Mouse (Mus musculus) adrenal gland, postnatal 14 days (tissue): ENCODE measurements around the gene Gm20388. TPM values are rescaled to one million over a fixed set of nuclear protein-coding genes. Genes with fewer than 3 reads are reported as not detected.
A peak's percentile ranks its signal among the peaks of the same experiment; 100 is the strongest.
"Not testable (repeated sequence)": the region's sequence is repeated elsewhere in the genome, so short reads cannot be mapped to it uniquely, and the experiment has no call there.

ENCODE experiments used
- DNase-seq: peaks from one replicate; pipeline ENCODE4 v3.0.0; 2021; ENCODE audit warnings: mixed read lengths
- total RNA-seq: library from RNA; stranded (reverse); gene quantifications from 2 replicates; pipeline ENCODE4 v1.2.3, GENCODE M21; 2021

Gm20388 gene
- total RNA-seq, 1 experiment from 2014 or later, result 17.6 TPM

DNA sequence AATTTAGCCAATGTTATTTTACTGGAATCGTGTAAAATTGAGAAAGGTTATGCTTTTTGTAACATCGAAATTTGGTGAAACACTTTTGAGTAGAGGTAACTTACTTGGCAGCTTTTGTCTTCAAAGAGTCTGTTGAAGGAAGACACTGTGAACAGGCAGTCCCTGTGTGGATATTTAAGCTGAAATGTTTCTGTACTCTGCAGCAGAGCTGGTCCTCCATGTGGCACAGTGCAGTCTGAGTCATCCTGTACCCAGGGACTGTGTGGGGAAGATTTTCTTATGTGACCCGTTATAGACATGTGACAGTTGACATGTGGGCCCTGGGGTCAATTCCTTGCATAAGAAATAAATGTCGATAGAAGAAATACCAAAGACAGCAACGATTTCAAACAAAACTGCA, 4251.0 kb downstream of the Gm20388 start:
- no peak for DNase-seq

DNA sequence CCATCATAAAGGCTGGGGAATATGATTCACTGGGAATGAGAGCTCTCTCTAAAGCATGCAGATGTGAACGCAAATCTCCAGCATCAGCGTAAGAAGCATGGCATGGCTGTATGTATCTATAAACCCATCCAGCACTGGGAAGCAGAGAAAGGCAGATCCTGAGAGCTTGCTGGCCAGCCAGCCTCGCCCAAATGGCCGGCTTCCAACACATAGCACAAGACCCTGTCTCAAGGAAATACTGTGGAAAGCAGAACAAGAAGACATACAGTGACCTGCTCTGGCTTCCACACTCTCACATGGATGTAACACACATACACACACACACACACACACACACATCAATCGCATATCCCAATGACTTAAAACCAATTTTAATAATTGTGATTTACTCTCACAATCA, 4252.6 kb downstream of the Gm20388 start:
- DNase-seq, result no peak

DNA sequence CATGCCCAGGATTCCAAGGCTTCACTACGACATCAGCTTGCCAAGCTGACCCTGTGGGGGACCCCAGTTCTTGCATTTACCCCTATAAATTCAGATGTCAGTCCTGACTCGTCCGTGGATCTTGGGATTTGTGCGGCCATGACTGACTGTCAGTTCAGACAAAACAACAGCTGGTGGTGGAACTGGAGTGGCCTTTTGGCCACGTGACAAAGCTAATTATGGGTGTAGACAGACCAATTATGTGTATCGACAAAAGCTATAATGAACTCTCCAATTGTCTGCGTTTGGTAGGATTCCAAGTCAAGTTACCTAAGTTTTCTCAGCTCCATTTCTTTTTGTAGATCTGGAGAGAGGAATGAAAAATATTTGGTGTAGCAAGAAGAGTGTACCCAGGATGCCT, 4259.1 kb downstream of the Gm20388 start:
- DNase-seq, result no peak

DNA sequence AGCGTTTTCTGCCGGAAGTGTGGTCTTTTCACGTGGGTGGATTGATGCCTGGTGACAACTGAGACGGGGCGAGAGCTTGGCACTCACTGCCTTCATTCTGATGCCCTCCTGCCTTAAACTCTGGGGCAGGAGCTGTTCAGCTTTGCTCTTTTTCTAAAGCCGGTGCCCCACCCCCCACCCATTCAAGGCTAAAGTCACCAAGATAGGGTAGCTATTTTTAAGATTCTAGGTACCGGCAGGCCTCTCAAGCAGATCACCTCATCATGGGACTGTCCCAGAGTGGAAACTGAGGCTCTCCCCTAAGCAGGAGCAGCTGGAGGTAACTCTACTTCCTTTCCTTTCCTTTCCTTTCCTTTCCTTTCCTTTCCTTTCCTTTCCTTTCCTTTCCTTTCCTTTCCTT, 4260.0 kb downstream of the Gm20388 start:
- no peak for DNase-seq

DNA sequence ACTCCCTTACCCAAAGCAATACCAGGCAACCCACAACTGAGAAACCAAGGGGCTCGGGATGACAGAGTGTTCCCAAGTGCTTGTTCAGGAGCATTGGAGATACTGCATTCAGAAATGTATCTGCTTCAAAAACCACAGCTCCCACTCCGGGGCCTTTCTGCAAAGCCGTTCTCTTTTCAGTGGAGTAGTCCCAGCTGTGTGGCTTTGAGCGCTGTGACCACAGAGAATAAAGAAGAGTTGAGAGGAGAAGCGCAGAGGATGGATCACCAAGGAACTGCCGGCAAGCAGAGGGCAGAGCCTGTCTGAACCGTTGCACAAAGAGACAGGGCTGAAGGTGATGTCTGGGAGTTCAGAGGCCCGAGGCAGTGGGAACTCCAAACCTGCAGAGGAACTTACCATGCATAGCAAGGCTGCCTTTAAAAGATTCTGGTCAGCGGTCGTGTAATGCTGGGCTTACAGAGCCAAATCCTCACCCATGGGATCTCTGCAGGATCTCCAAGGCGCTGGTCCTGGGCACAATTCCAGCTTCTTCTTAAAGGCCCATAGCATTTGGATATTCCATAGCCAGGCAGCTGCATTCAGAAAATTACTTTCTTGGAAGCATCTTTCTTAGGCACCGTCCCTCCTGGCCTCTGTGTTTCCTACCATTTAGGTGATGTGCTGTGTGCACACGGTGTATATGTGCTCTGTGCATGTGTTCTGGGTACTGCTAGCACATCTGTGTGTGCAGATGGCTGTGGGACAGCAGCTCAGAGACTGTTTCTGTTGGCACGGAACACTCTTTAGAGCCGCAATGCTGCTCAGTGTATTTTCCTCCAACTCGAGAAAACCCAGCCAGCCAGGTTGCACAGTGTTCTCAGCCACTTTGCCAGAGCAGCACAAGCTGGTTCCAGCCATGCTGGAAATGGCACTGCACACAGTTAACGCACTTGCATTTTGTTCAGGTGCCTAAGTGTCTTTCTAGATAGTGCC, 4261.2 kb downstream of the Gm20388 start:
- DNase-seq, result peak; percentile 32

DNA sequence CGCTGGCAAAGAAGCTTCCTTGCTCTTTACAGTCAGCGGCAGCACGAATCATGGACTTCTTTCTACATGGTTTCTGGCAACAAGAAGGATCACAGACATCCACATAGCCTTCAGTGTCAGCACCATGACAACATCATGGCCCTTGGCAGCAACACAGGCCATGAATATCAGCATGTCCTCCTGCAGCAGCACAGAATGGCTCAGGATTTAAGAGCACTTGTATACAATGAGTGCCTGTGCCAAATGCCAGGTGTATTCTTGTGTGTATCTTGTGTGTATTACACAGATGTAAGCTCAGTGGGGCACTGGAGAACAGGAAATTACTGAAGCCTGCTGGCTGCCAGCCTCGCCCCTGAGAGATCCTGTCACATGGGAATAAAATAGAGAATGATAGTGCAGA, 4263.0 kb downstream of the Gm20388 start:
- DNase-seq, result peak; percentile 67

DNA sequence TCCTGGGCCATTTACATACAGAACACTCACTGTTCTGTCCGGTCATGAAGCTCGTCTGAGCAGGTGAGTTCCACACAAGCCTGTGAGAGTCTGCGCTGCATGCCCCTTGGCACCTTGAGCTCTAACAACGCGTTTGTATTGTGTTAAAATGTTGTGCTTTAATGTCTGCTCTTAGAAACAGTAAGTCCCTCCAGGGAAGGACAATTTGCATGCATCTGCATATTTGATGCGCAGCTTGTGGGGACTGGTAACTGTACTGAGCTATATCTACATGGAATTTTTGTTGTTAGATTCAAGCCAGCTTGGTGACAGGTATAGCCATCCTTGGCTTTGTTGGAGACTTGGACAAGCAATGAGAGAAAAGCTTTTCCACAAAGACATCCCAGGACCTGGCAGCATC, 4265.5 kb downstream of the Gm20388 start:
- no peak for DNase-seq

DNA sequence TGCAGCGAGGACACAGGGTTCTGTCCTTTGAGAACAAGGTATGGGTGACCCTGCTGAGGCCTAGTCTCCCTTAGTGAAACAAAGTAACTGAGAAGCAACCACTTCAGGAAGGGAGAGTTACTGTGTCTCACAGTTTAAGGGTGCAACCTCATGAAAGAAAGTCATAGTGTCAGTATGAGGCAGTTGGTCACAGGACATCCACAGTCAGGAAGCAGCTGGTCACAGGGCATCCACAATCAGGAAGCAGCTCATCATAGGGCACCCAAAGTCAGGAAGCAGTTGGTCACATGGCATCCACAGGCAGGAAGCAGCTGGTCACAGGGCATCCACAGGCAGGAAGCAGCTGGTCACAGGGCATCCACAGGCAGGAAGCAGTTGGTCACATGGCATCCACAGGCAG, 4266.5 kb downstream of the Gm20388 start:
- not testable (repeated sequence) for DNase-seq

DNA sequence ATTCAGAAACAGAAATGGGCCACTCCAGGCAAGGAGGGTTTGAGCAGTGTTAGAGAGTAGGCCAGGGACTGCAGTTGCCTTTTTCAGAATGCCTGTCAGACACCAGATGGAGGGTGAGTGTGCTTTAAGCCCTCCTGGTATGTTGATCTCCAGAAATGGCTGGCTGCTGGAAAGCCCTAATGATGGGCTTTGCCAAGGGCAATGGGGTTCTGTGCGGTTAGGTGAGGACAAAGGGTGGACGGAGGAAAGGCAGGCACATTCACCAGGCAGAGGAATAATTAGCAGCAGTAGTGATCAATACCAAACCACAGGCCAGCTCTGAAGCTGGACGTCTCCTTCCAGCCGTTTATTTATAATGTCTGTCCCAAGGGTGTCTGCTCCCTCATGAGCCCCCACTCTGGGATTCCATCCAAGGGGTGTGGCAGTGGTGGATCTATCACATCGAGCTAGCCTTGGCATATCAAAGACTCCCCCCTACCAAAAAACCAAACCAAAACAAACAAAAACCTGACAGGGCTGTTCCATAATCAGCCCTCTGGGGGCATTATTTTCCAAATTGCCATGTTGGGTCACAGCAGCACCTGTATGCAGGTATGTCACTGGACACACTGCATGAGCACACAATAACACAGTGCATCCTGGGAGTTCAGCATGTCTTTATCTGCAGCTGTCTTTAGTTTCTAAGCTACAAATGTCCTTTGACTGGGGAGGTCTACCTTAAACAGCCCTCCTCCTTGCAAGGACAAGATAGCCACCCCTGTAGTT, 4270.2 kb downstream of the Gm20388 start:
- DNase-seq, result no peak

DNA sequence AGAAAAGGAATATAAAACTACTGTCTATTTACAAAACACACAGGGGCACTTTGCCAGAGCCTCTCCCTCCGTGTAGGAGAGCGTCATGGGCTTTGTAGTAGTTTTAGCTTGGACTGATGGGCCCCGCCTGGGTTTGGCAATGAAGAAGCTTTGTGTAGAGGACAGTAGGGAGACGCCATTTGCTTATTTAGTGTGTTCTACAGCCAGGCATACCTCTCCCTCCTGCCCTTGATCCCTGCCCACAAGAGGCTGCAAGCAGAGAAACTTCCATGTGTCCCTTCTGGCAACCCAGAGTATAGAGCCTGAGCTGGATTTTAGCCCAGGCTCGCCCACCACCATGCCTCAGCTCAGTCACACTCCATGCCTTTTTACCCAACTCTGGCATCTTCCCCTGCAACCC, 4271.1 kb downstream of the Gm20388 start:
- DNase-seq, result peak; percentile 27

DNA sequence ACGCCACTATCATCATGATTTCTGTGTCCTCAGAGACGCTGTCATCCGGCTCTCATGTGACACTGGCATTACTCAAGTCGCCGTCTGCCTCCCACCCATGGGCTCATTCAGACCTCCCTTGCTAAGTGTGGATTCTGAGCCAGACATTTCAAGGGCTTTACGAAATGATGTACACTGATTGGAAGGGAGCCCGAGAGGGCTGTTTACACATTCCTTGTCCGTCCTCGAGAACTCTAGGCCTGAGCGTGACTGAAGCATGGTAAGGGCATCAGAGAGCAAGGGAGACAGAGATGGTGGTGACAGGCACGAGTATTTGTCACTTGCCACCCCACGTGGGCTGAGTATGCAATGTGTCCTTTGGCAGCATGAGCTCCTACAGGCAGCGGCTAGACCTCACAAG, 4271.6 kb downstream of the Gm20388 start:
- peak; percentile 86 for DNase-seq

DNA sequence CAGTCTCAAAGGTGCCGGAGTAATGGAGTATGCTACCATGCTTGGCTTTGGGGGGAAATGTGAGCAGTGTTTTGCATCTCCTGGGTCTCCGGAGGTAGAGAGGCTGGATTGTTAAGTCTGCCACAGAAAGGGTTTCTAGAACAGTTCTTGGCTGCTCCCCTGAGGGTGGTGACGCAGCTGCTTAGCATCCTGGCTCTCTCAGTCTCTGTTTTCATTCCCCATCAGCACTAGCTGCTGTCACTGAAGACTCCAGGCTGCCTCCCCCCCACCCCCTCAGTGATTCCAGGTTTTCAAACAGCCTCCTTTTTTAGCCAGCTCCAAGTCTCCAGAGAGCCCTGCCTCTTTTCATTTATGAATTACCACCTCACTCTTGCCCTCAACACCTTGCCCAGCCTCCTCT, 4273.4 kb downstream of the Gm20388 start:
- DNase-seq, result no peak

DNA sequence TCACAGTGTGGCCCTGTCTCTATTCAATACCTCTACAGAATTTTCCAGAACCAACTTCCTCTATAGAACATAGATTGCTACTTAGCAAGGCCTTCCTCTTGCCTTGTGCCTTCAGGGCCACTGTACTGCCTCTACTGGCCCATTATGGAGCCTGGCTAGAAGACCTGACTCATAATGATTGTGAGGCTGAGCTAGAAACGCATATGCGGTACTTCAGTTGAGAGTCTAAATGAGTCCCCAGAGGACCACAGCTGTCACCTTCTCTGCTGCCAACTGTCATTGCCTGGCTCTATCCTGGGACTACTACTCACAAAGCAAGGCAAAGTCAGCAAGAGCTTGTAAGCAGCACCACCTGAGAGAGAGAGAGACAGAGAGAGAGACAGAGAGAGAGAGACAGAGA, 4273.9 kb downstream of the Gm20388 start:
- DNase-seq, result no peak

DNA sequence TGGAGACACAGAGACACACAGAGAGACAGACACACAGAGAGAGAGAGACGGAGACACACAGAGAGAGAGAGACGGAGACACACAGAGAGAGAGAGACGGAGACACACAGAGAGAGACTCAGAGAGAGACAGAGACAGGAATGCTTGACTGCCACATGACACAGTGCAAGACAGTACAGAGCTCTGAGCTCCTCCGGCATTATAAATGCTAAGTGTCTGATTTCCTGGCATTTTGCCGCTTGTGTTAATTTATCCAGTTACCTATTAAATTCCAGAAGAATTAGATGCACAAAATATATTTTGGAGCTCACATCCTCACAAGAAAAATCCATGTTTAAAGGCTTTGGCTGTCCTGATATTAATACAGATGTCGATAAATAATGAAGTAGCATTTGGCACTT, 4274.4 kb downstream of the Gm20388 start:
- DNase-seq, result no peak

DNA sequence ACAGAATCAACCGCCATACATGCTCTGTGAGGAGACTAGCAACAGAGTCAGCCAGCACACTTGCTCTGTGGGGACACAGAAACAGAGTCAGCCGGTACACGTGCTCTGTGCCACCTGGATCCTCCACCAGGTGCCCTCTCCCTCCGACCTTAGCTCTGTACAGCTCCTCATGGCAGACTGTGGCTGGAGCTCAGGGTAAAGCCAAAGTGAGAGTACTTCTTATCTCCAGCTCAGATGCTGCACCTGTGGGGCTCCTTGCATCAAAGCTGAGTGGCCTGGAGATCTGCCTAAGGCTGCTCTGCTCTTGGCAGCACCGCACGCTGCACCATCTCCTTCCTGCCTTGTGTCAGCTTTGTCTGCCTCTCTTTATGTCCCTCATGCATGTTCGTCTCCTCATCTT, 4279.7 kb downstream of the Gm20388 start:
- DNase-seq, result no peak

DNA sequence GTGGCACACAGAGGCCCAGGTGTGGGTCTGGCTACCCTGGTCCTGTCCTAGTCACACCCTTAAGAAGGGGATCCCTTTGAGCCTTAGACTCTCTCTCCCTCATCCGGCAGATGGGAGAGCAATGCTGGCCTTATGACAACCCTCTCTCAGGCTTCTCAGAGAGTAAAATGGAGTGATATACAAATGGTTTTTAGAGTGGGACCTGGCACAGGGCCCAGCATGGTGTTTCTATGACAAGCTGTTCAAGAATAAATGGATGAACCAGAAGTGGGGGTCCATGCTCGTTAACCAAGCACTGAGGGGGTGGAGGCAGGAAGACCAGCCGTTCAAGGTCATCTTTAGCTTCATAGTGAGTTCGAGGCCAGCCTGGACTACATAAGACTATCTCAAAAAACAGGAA, 4281.6 kb downstream of the Gm20388 start:
- DNase-seq, result no peak

DNA sequence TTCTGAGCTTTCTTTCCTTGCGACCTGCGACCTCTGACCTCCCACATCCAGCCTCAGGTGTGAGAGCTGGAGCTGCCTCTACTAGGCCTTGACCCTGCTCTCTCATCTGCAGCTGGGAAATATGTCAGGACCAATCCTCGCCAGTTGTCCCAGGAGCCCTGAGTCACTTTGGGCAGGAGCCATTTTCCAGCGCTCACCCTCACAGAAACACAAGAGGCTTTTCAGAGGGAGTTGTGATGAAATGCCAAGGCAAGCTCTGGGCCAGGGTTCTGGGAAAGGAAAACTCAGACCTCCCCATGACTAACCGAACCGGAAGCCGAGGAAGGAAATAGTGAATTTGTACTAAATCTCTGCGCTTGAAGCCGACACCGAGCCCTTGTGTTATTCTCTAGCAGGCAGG, 4282.3 kb downstream of the Gm20388 start:
- DNase-seq, result peak; percentile 86

DNA sequence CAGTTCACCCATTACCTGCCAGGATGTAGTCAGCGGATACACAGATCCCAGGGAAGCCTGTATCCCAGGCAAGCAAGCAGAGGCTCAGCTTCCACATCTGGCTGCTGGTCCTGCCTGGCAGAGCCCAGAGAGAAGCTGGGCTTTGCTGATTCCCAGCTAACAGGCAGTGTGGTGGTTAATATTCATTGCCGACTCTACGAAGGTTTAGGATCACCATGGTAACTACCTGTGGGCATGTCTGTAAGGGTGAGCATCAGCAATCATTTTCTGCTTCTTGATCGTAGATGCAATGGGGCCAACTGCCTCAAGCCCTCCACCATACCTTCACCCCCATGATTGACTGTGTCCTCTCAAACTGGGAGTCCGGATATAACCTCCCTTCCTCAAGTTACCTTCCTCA, 4283.4 kb downstream of the Gm20388 start:
- no peak for DNase-seq

DNA sequence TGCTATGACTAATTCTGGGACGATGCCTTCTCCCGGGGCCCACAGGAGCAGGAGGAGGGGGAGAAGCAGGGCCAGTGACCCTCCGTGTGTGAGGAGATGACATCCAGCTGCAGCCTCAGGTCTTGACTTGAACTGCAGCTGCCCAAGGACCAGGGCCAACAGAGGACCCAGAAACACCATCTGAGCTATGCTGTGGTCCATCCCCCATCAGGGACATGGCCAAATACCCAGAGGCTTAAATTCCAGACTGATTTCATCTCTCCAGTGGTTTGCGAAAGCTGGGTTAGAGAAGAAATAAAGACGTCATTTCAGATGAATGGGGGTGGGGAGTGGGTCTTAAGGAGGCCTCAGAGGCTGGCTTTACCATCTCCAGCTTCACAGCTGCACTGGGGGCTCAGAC, 4285.6 kb downstream of the Gm20388 start:
- peak; percentile 25 for DNase-seq

DNA sequence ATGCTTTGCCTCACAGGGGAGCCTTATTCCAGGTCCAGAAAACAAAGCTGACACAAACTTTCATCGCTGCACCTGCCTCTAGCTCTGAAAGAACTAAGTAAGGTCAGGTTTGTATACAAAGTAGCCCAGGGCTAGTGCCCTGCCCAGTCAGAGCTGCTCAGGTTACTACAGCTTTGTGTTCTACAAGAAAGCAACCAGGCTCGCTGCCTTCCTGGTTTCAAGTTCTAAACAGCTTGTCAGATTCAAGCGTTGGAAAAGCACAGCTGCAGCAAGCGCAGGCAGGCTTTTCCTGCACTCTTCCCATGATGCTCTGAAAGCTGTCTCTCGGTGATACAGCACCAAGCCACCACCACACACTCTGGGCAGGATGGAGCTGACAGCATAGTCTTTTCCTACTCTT, 4286.2 kb downstream of the Gm20388 start:
- no peak for DNase-seq

DNA sequence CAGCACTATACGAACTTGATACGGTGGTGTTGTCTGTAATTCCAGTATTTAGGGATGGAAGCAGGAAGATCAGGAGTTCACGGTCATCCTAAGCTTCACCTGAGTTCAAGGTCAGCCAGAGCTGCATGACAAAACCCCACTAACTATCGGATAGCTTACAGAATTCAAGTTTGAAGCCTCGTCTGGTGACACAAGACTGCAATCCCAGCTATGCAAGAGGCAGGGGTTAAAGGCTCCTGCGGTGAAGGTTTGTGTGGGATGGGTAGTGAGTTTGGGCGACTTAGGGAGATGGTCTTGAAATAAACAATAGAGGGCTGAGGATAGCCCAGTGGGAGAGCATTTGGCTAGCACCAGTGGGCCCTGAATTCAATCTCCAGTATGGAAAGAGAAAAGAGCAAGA, 4287.6 kb downstream of the Gm20388 start:
- DNase-seq, result no peak

DNA sequence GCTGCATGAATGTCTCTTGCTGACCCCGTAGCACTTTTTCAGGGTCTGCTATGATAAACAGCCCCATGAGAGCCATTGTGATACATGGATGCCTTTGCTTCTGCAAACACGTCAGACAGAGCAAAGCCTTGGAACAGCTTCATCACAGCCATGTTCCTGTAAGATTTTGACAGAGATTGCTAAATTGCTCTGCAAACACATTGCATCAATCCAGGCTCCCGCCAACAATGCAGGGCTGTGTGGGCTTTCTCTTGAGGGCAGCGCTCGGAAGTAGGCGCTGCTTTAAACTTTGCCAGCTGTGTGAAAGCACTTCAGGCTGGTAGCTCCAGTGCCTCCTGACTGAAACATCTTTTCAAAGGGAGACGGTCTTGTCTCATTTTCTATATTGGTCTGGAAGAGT, 4289.8 kb downstream of the Gm20388 start:
- peak; percentile 60 for DNase-seq

DNA sequence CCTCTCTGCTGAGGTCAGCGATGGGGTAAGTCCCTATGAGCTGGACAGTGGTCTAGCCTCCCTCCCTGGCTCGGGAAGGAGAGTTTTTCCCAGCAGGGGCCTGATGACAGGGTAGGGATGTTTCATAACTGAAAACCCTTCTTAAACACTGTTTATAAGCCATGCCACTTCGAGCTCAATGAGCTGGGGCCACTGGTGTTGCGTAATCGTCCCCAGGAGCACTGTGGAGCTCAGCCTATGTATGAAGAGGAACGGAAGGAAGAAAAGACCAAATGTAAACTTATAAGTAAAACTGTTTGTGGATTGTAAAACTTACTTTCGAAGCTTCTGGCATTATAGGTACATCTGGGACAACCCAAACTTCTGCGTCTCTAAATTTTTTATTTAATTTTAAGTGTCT, 4291.1 kb downstream of the Gm20388 start:
- DNase-seq, result no peak

DNA sequence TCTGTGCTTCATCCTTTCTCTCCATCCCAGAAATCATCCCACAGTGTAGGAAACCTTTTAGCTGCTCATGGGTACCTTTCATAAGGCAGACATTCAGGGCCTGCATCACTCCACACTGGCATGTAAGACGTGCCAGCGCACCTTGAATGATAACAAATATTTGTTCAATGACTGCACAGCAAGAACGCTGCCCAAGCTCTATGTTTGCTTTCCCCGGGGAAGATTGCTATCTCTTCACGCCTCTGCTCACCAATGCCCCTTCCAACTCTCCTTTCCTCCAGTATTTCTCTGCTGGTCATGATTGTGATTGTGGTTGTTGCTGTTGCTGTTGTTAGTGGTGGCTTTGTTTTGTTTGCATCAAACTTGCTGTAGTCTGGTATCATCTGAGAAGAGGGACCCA, 4292.3 kb downstream of the Gm20388 start:
- DNase-seq, result no peak
